Mouse (Mus musculus) megakaryocyte, embryonic 14.5 days (primary cell): ENCODE measurements around the gene Auts2. TPM values are rescaled to one million over a fixed set of nuclear protein-coding genes. Genes with fewer than 3 reads are reported as not detected.

ENCODE experiments used
- H3K27me3 ChIP-seq: replicated peaks from 2 replicates; pipeline ENCODE3; 2012; ENCODE audit warnings: inconsistent platforms
- H3K36me3 ChIP-seq: replicated peaks from 2 replicates; pipeline ENCODE3; 2012; ENCODE audit warnings: low read length, inconsistent platforms, mixed read lengths
- H3K4me1 ChIP-seq: 2 replicates; pipeline ENCODE4 v1.6.1; 2012; ENCODE audit warnings: inconsistent platforms
- H3K4me3 ChIP-seq: replicated peaks from 2 replicates; pipeline ENCODE3; 2012; ENCODE audit warnings: moderate library complexity, mild to moderate bottlenecking, inconsistent platforms
- H3K9me3 ChIP-seq: 2 replicates; pipeline ENCODE4 v1.6.1; 2012; ENCODE audit warnings: inconsistent platforms
- FLI1 ChIP-seq: IDR thresholded peaks from 2 replicates; pipeline ENCODE4 v1.6.1; 2012; ENCODE audit warnings: low read length, inconsistent platforms, mixed read lengths
- GATA1 ChIP-seq: IDR thresholded peaks from 3 replicates; pipeline ENCODE4 v1.6.1; 2012; ENCODE audit warnings: mixed read lengths, low read length, inconsistent platforms, borderline replicate concordance
- polyA plus RNA-seq: library from polyadenylated mRNA; stranded (reverse); fragments of >175 nt; gene quantifications from 2 replicates; pipeline ENCODE4 v1.2.3, GENCODE M21; 2012; ENCODE audit warnings: low replicate concordance; ENCODE audit not compliant: insufficient read depth

Auts2 gene
- polyA plus RNA-seq, 1 experiment: 4.0 TPM

DNA sequence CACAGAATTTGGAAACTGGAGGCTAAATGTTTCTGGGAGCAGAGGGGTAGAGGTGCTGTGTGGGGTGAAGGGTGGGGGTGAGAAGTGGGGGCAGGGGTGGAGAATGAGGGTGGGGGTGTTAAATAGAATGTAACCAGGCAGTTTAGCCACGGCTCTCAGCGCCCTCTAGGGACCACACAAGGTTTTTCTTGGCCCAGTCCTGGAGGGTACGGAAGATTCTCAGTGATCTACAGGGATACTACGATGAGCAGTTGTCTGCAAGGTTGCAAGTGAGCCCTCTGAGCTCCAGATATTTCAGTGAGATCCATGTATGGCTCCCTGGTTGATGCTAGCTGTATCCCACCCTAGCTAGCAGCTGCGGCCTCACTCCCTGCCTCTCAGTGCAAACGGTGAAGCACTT is 1113.6 kb downstream of the Auts2 start:
- H3K36me3 ChIP-seq: no peaks in the 10 kb centered on the region
- peaks cover 11% of the 10 kb centered on the region for H3K9me3 ChIP-seq
- H3K27me3 ChIP-seq: no peaks in the 10 kb centered on the region
- H3K4me3 ChIP-seq: no peak overlapping the region
- no peaks in the 10 kb centered on the region for H3K4me1 ChIP-seq
- TF ChIP-seq GATA1: no peak
- TF ChIP-seq FLI1: no peak

DNA sequence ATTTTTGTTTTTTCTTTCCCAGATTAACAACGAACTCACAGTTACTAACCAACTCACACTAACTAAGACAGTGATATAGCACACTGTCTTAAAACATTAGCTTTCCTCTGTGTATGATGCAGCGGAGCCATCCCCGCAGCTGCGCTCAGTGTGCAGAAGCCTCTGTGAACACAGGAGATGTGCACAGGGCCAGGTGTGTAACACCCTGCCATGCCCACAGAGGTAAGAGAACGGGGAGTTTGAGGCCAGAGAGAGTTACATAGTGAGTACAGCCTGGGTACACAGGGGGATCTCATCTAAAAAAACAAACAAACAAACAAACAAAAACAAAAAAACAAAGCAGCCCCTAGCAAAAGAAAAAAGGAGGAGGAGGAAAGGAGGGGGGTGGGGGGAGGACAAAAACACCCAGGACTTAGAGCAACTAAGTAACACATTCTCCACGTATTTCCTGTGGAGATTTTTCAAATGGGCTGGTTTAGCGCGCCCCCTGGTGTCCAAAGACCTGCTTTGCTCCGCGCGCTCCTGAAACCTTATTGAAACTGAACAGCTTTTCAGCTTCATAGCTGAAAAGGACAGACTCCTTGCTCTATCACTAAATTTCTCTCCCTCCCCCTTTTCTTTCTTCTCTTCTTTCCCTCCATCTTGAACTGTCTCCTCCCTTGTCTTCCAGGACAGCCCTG is 1115.3 kb downstream of the Auts2 start:
- no peak for TF ChIP-seq FLI1
- no peak for TF ChIP-seq GATA1
- Histone ChIP-seq H3K4me1 (no peaks in the 10 kb centered on the region), H3K9me3 (peaks cover 19% of the 10 kb centered on the region), H3K27me3 (no peaks in the 10 kb centered on the region), H3K4me3 (no peak overlapping the region), H3K36me3 (no peaks in the 10 kb centered on the region)

DNA sequence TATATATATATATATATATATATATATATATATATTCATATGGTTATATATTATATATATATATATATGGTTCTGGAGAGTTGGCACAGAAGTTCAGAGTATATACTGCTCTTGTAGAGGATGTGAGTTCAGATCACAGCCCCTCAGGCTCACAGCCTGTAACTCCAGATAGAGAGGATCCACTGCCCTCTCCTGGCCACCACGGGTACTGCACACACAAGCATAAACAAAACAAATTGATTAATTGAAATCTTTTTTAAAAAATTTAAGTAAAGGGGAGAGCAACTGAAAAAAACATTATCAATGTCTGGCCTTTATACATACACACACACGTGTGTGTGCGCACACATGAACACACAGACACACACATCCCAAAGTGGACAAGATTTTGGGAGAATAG is 1120.4 kb downstream of the Auts2 start:
- Histone ChIP-seq H3K4me1 (no peaks in the 10 kb centered on the region), H3K9me3 (peaks cover 38% of the 10 kb centered on the region), H3K27me3 (no peaks in the 10 kb centered on the region), H3K36me3 (no peaks in the 10 kb centered on the region), H3K4me3 (no peak overlapping the region)
- TF ChIP-seq FLI1 (no peak), GATA1 (no peak)

DNA sequence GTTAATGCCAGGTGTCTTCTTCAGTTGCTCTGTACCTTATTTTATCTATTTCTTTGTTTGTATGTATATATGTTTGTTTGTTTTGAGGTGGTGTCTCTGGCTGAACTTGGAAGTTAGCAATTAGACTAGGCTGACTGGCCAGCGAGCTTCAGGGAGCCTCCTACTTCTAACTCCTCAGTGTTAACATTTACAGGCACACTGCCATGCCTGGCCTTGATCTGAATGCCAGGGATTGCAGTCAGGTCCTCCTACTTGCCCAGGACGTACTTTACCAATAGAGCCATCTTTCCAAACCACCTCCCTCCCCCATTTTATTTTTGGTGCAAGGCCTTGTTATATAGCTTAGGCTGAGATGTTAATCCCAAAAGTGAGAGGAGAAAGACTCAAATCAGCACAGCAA is 1122.7 kb downstream of the Auts2 start:
- Histone ChIP-seq H3K4me3 (no peak overlapping the region), H3K4me1 (no peaks in the 10 kb centered on the region), H3K36me3 (no peaks in the 10 kb centered on the region), H3K27me3 (no peaks in the 10 kb centered on the region), H3K9me3 (peaks cover 56% of the 10 kb centered on the region)
- TF ChIP-seq FLI1 (no peak), GATA1 (no peak)

DNA sequence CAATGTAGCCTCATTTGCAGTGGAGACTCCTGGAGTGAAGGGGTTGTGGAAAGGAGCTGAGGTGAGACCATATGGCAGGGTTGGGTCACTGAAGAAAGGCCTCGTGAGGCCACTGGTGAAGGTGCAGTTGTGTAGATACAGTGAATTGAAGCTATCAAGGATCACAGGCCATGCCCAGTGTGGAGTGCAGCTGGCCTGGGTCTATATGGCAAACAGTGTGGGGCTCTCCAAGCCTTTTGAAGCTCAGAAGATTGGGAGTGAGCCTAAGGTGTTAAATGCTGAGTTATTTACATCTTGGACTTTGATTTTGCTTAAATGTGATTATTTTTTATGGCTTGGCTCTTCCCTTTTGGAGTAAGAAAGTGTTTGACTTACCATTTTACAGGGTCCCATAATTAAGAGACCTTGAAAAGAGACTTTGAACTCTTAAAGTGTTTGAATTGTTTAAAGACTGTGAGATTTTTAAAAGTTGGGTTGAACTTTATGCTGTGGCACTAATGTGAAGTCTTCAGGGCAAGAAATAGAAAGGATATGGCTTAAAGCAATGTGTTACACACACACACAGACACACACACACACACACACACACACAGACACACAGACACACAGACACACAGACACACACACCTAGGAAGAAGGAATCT is 1127.1 kb downstream of the Auts2 start:
- peaks cover 68% of the 10 kb centered on the region for H3K9me3 ChIP-seq
- TF ChIP-seq GATA1: no peak
- TF ChIP-seq FLI1: no peak
- no peak overlapping the region for H3K4me3 ChIP-seq

DNA sequence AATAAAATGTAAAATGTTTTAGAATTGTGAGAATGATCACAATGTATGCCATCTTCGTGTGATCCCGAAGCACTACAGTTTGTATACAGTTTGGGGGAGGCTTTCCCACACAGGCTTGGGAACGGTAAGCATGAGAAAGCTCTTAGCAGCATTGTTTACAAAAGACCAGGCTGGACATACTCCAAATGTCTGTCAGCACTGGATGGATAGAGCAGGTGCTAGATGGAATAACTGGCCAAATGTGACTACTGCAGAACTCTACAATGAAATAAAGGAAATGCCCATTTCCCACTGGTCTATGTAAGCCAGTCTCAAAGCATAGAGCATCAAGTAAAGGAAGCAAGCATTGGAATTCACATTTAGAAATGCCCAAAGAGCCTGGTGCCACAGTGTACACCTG is 1144.9 kb downstream of the Auts2 start:
- H3K4me1 ChIP-seq: no peaks in the 10 kb centered on the region
- H3K36me3 ChIP-seq: no peaks in the 10 kb centered on the region
- TF ChIP-seq GATA1: no peak
- TF ChIP-seq FLI1: no peak
- no peaks in the 10 kb centered on the region for H3K27me3 ChIP-seq
- peaks cover 81% of the 10 kb centered on the region for H3K9me3 ChIP-seq
- no peak overlapping the region for H3K4me3 ChIP-seq

More for the DNA sequence above, 1127.1 kb downstream of the Auts2 start:
- Histone ChIP-seq H3K27me3 (no peaks in the 10 kb centered on the region), H3K4me1 (no peaks in the 10 kb centered on the region), H3K36me3 (no peaks in the 10 kb centered on the region)

DNA sequence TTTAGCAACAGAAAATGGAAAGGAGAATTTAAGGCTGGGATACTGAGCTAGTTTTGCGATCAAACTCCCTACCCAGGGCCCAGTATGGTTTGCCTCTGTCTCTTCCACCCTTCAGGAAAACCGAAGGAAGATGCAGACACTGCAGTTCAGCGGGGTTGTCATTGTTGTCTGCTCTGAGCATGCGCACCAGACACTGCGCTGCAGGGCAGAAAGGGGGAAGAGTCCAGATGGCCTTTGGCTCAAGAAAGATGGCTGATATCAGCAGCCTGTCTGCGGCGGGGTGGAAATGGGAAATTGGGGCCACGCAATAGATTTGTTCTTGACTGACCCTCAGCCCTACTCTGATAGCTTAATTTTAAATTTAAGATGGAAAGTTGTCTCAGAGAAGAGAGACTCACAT is 1147.4 kb downstream of the Auts2 start:
- TF ChIP-seq FLI1: no peak
- no peak for TF ChIP-seq GATA1
- Histone ChIP-seq H3K4me3 (no peak overlapping the region), H3K4me1 (no peaks in the 10 kb centered on the region), H3K36me3 (no peaks in the 10 kb centered on the region), H3K27me3 (no peaks in the 10 kb centered on the region), H3K9me3 (peaks cover 81% of the 10 kb centered on the region)
